Mouse (Mus musculus): Measurements from ENCODE around the gene Colq. TPM values are rescaled to one million over a fixed set of nuclear protein-coding genes. Genes with fewer than 3 reads are reported as not detected.

Colq gene
- 0.45 and 0.70 TPM in 2 replicates for polyA plus RNA-seq (2014; fragmentation: Nextera tagmentation; extraction: Ambion mirVana)

- ATAC-seq (replicated peaks; ENCODE audit: low FRiP score) (no peak), DNase-seq (ENCODE audit: low spot score) (no peak)
- H3K9me3 ChIP-seq (ENCODE audit: control insufficient read depth, low read length), result no peaks in the 10 kb centered on the region
- H3K9ac ChIP-seq (ENCODE audit: low read depth, low read length), result no peak within 1 kb of the TSS
- no peaks in the 10 kb centered on the region for H3K36me3 ChIP-seq (ENCODE audit: control insufficient read depth, insufficient read depth, low read length)
- no peak within 1 kb of the TSS for H3K27ac ChIP-seq (ENCODE audit: low read depth, low read length)
- H3K4me3 ChIP-seq (ENCODE audit: low read depth, low read length), result no peak within 1 kb of the TSS
- no peak within 1 kb of the TSS for H3K4me2 ChIP-seq
- no peaks in the 10 kb centered on the region for H3K4me1 ChIP-seq (replicated peaks; ENCODE audit: control insufficient read depth, insufficient read depth, low read length)
- 77% methylated on average over 3 of the region's 3 CpGs for WGBS
- no peaks in the 10 kb centered on the region for H3K27me3 ChIP-seq (replicated peaks; ENCODE audit: control insufficient read depth, insufficient read depth, low read length)
Observed at GRCm38 (mm10) chr14:31591243-31591642, at the start of gene Colq. TSS of gene Colq (minus strand) at chr14:31591343.

GRCm38 (mm10) chr14:31640346-31640889, 49.3 kb upstream of the Colq start, which contains the start of gene Gm49387:
TSS of gene Gm49387 (minus strand) at chr14:31640878.
- H3K4me2 ChIP-seq, result peak within 1 kb of the TSS; percentile 75
- H3K9me3 ChIP-seq (ENCODE audit: control insufficient read depth, low read length), result no peaks in the 10 kb centered on the region
- H3K27me3 ChIP-seq (replicated peaks; ENCODE audit: control insufficient read depth, insufficient read depth, low read length), result no peaks in the 10 kb centered on the region
- 5% methylated on average over 26 of the region's 26 CpGs for WGBS
- H3K27ac ChIP-seq (ENCODE audit: low read depth, low read length), result peak within 1 kb of the TSS; percentile 78
- H3K4me3 ChIP-seq (ENCODE audit: low read depth, low read length), result peak within 1 kb of the TSS; percentile 56
- ATAC-seq (replicated peaks; ENCODE audit: low FRiP score), result peak; percentile 14; the same call in 1 of the 2 replicates
- H3K4me1 ChIP-seq (replicated peaks; ENCODE audit: control insufficient read depth, insufficient read depth, low read length), result peaks cover 11% of the 10 kb centered on the region
- H3K9ac ChIP-seq (ENCODE audit: low read depth, low read length), result peak within 1 kb of the TSS; percentile 69
- H3K36me3 ChIP-seq (ENCODE audit: control insufficient read depth, insufficient read depth, low read length), result no peaks in the 10 kb centered on the region
- DNase-seq (ENCODE audit: low spot score), result no peak

GRCm38 (mm10) chr14:31630677-31631076, 39.5 kb upstream of the Colq start:
- Histone ChIP-seq H3K4me2 (no peak overlapping the region), H3K4me3 (ENCODE audit: low read depth, low read length) (no peak overlapping the region), H3K36me3 (ENCODE audit: control insufficient read depth, insufficient read depth, low read length) (no peaks in the 10 kb centered on the region), H3K4me1 (replicated peaks; ENCODE audit: control insufficient read depth, insufficient read depth, low read length) (no peaks in the 10 kb centered on the region), H3K9ac (ENCODE audit: low read depth, low read length) (no peak overlapping the region), H3K27me3 (replicated peaks; ENCODE audit: control insufficient read depth, insufficient read depth, low read length) (no peaks in the 10 kb centered on the region), H3K9me3 (ENCODE audit: control insufficient read depth, low read length) (no peaks in the 10 kb centered on the region), H3K27ac (ENCODE audit: low read depth, low read length) (no peak overlapping the region)
- ATAC-seq (replicated peaks; ENCODE audit: low FRiP score) (no peak), DNase-seq (ENCODE audit: low spot score) (no peak)
- 81% methylated on average over 7 of the region's 7 CpGs for WGBS

GRCm38 (mm10) chr14:31622748-31623147, 31.6 kb upstream of the Colq start:
- no peaks in the 10 kb centered on the region for H3K27me3 ChIP-seq (replicated peaks; ENCODE audit: control insufficient read depth, insufficient read depth, low read length)
- 85% methylated on average over 12 of the region's 12 CpGs for WGBS
- no peaks in the 10 kb centered on the region for H3K9me3 ChIP-seq (ENCODE audit: control insufficient read depth, low read length)
- DNase-seq (ENCODE audit: low spot score), result no peak
- H3K4me1 ChIP-seq (replicated peaks; ENCODE audit: control insufficient read depth, insufficient read depth, low read length), result no peaks in the 10 kb centered on the region
- H3K27ac ChIP-seq (ENCODE audit: low read depth, low read length), result no peak overlapping the region
- H3K36me3 ChIP-seq (ENCODE audit: control insufficient read depth, insufficient read depth, low read length), result no peaks in the 10 kb centered on the region; the same call in 1 of the 2 replicates
- no peak for ATAC-seq (replicated peaks; ENCODE audit: low FRiP score)
- no peak overlapping the region for H3K4me2 ChIP-seq
- no peak overlapping the region for H3K4me3 ChIP-seq (ENCODE audit: low read depth, low read length)
- no peak overlapping the region for H3K9ac ChIP-seq (ENCODE audit: low read depth, low read length)

- Histone ChIP-seq H3K9me3 (ENCODE audit: control insufficient read depth, low read length) (no peaks in the 10 kb centered on the region), H3K36me3 (ENCODE audit: control insufficient read depth, insufficient read depth, low read length) (no peaks in the 10 kb centered on the region; the same call in 1 of the 2 replicates), H3K27me3 (replicated peaks; ENCODE audit: control insufficient read depth, insufficient read depth, low read length) (no peaks in the 10 kb centered on the region), H3K4me1 (replicated peaks; ENCODE audit: control insufficient read depth, insufficient read depth, low read length) (no peaks in the 10 kb centered on the region), H3K27ac (ENCODE audit: low read depth, low read length) (no peak overlapping the region), H3K4me2 (no peak overlapping the region), H3K9ac (ENCODE audit: low read depth, low read length) (no peak overlapping the region), H3K4me3 (ENCODE audit: low read depth, low read length) (no peak overlapping the region)
- ATAC-seq (replicated peaks; ENCODE audit: low FRiP score), result no peak
- DNase-seq (ENCODE audit: low spot score), result no peak
- 85% methylated on average over 9 of the region's 9 CpGs for WGBS
Observed at GRCm38 (mm10) chr14:31620591-31621223, 29.6 kb upstream of the Colq start.

DNA sequence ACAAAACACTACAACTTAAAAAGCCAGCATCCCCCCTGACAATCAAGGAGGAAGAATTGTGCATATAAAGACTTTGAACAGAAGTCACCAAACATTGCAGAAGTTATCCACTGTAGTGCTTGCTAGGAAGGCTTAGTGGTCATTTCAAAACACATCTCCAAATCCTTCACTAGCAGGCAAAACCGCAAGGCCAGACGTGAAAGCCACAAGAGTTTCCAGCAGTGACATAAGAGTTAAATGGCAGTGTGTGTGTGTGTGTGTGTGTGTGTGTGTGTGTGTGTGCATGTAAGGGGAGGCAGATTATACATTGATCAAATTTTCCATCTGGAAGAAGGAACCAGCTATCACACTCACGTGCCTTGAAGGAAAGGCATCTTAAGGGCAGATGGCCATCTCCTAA, 26.9 kb upstream of the Colq start:
- H3K4me2 ChIP-seq, result no peak overlapping the region
- WGBS, result 71% methylated on average over 3 of the region's 3 CpGs
- H3K4me1 ChIP-seq (replicated peaks; ENCODE audit: control insufficient read depth, insufficient read depth, low read length), result no peaks in the 10 kb centered on the region
- no peaks in the 10 kb centered on the region for H3K9me3 ChIP-seq (ENCODE audit: control insufficient read depth, low read length)
- no peaks in the 10 kb centered on the region; the same call in 1 of the 2 replicates for H3K36me3 ChIP-seq (ENCODE audit: control insufficient read depth, insufficient read depth, low read length)
- DNase-seq (ENCODE audit: low spot score) (no peak), ATAC-seq (replicated peaks; ENCODE audit: low FRiP score) (no peak)
- H3K27ac ChIP-seq (ENCODE audit: low read depth, low read length), result no peak overlapping the region
- H3K9ac ChIP-seq (ENCODE audit: low read depth, low read length), result no peak overlapping the region
- no peaks in the 10 kb centered on the region for H3K27me3 ChIP-seq (replicated peaks; ENCODE audit: control insufficient read depth, insufficient read depth, low read length)
- no peak overlapping the region for H3K4me3 ChIP-seq (ENCODE audit: low read depth, low read length)

DNA sequence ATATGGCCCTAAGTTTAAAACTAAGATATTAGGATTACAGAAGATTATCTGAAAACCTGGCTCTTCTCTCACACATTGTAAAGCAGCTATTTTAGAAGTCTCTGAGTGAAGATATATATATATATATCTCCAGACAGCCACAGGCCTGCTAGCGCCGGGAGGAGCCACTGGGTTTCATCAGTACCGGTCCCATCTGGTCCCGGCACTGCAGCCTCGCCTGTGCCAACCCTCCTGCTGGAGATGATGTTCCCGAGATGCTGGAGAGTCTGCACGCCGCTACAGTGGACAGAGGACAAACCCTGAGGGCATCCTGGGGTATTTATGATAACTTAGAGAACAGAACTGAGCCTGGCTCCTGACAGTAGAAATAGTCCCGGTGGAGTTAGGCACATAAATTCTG, 26.1 kb upstream of the Colq start:
- Histone ChIP-seq H3K9me3 (ENCODE audit: control insufficient read depth, low read length) (no peaks in the 10 kb centered on the region), H3K27ac (ENCODE audit: low read depth, low read length) (no peak overlapping the region), H3K4me1 (replicated peaks; ENCODE audit: control insufficient read depth, insufficient read depth, low read length) (no peaks in the 10 kb centered on the region), H3K36me3 (ENCODE audit: control insufficient read depth, insufficient read depth, low read length) (no peaks in the 10 kb centered on the region; the same call in 1 of the 2 replicates), H3K4me3 (ENCODE audit: low read depth, low read length) (no peak overlapping the region), H3K4me2 (no peak overlapping the region), H3K9ac (ENCODE audit: low read depth, low read length) (no peak overlapping the region), H3K27me3 (replicated peaks; ENCODE audit: control insufficient read depth, insufficient read depth, low read length) (no peaks in the 10 kb centered on the region)
- WGBS, result 85% methylated on average over 9 of the region's 9 CpGs
- no peak for DNase-seq (ENCODE audit: low spot score)
- ATAC-seq (replicated peaks; ENCODE audit: low FRiP score), result no peak

DNA sequence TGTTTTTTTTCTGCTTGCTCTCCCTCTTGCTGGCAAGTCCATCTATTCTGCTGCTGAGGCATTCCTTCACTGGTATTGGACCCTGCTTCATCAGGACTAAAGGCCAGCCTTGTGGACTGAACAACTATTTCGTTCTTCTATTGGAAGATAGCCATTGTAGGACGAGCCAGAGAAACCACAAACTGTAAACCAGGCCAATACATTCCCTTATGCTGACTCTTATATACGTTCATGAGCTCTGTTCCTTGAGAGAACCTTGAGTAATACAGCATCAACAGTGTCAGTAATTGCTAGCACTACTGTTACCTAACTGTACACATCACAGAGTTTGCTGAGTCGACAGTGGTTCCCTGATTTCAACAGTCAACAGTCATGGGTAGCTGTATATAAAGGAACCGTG, 22.5 kb upstream of the Colq start:
- H3K4me1 ChIP-seq (replicated peaks; ENCODE audit: control insufficient read depth, insufficient read depth, low read length), result no peaks in the 10 kb centered on the region
- 82% methylated on average over 5 of the region's 5 CpGs for WGBS
- H3K9ac ChIP-seq (ENCODE audit: low read depth, low read length), result no peak overlapping the region
- H3K36me3 ChIP-seq (ENCODE audit: control insufficient read depth, insufficient read depth, low read length), result no peaks in the 10 kb centered on the region
- H3K9me3 ChIP-seq (ENCODE audit: control insufficient read depth, low read length), result no peaks in the 10 kb centered on the region
- no peaks in the 10 kb centered on the region for H3K27me3 ChIP-seq (replicated peaks; ENCODE audit: control insufficient read depth, insufficient read depth, low read length)
- no peak overlapping the region for H3K4me3 ChIP-seq (ENCODE audit: low read depth, low read length)
- DNase-seq (ENCODE audit: low spot score) (no peak), ATAC-seq (replicated peaks; ENCODE audit: low FRiP score) (no peak)
- H3K4me2 ChIP-seq, result no peak overlapping the region
- H3K27ac ChIP-seq (ENCODE audit: low read depth, low read length), result no peak overlapping the region

GRCm38 (mm10) chr14:31611986-31612385, 20.8 kb upstream of the Colq start:
- ATAC-seq (replicated peaks; ENCODE audit: low FRiP score) (no peak), DNase-seq (ENCODE audit: low spot score) (no peak)
- H3K4me1 ChIP-seq (replicated peaks; ENCODE audit: control insufficient read depth, insufficient read depth, low read length), result no peaks in the 10 kb centered on the region
- 58% methylated on average over 4 of the region's 4 CpGs for WGBS
- no peaks in the 10 kb centered on the region for H3K36me3 ChIP-seq (ENCODE audit: control insufficient read depth, insufficient read depth, low read length)
- no peak overlapping the region for H3K27ac ChIP-seq (ENCODE audit: low read depth, low read length)
- H3K4me2 ChIP-seq, result no peak overlapping the region
- no peaks in the 10 kb centered on the region for H3K9me3 ChIP-seq (ENCODE audit: control insufficient read depth, low read length)
- H3K27me3 ChIP-seq (replicated peaks; ENCODE audit: control insufficient read depth, insufficient read depth, low read length), result no peaks in the 10 kb centered on the region
- H3K4me3 ChIP-seq (ENCODE audit: low read depth, low read length), result no peak overlapping the region
- no peak overlapping the region for H3K9ac ChIP-seq (ENCODE audit: low read depth, low read length)

Measured in liver, embryonic 11.5 days (tissue).